Mouse (Mus musculus): ENCODE measurements around the gene Dact2.

The Dact2 gene

DNA sequence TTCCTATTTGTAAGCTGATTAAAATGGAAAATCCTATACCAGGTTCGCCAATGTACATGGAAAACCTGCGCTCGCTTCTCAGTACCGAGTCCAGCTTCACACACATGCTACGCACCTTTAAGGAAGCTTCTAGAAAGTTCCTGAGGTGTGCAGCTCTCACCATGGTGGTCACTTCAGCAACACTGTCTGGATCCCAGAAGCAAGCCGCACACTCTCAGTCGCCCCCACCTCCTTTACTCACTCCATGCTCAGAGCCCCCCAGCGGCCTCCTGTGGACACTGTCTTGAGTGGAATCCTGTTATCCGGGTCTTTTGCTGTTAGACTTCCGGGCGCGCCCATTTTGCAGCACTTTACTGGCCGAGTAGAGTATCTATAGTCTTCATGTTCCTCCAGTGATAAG, at the start of gene Dact2:
TSS of gene Dact2 (minus strand) at position 244 of the 400 bp plus-strand sequence.
- no peak for DNase-seq (ENCODE audit: extremely low read depth, low read depth)

DNA sequence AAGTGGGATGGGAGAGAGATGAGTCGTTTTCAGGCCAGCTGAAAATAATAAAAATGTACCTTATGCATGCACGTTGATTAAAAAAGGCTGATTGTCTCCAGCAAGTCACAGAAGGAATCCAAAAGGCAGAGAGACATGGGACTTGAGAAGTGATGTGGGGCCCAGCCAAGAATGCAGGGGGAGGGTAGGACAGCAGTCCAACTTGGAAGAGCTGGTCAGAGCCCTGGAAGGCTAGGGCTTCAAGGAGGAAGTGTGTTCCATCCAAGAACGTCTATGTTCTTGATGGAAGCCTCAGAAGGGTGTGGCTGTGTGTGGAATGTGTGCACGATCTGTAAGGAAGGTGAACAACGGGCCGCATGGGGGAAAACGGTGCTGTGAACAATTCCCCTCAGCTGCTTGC, 48.4 kb upstream of the Dact2 start:
- DNase-seq (ENCODE audit: extremely low read depth, low read depth), result no peak

DNA sequence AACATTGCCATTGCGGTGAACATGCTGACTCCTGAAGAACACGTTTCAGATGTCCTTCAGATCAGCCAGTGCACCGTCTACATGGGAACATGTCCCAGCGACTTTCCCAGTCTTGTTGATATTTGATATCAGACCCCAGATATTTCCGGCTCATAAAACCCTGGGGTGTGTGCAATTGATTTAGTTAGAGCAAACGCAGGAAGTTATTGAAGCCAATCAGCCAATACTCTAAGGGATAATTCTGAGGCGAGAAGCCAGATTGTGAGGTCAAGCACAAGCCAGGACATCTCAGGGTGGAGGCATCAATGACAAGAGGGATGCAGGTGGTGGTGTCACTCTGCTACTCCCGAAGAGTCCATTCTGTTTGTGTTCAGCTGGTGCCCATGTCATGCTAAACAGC, 46.3 kb upstream of the Dact2 start:
- no peak for DNase-seq (ENCODE audit: extremely low read depth, low read depth)

DNA sequence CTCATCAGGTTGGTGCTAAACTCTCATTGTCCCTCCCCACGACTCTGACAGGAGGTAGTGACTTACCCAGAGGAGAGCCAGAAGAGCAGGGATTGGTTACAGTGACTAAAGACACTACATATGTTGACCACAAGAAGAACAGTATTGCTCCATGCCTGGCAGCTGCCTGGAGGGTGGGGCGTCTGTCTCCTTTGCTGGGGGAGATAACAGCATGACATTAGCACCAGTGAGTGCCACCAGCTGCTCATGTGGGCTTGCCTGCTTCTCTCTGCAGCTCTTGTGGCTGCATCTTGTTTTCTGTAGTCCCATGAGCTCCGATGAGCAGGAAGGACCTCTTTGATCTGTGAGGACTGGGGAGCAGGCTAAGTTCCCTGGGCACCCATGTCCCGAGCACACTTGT, 45.5 kb upstream of the Dact2 start:
- no peak for DNase-seq (ENCODE audit: extremely low read depth, low read depth)

DNA sequence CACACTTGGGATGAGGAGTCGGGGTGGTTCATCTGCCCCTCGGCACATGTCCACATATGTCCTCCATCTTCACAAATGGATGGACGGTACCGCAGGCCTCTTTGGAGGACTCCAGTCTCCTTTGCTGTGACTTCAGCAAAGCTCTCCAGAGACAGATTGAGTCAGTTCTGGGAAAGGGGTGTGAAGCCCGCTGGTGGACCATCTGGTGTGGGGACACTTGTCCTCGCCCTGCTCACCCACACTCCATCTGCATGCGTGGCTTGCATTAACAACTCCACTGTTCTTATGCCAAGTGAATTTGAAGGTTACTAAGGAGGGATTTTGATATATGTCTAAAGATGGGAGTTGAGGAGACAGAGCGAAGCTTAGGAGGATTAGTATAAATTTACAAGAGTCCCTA, 43.8 kb upstream of the Dact2 start:
- DNase-seq (ENCODE audit: extremely low read depth, low read depth), result no peak

DNA sequence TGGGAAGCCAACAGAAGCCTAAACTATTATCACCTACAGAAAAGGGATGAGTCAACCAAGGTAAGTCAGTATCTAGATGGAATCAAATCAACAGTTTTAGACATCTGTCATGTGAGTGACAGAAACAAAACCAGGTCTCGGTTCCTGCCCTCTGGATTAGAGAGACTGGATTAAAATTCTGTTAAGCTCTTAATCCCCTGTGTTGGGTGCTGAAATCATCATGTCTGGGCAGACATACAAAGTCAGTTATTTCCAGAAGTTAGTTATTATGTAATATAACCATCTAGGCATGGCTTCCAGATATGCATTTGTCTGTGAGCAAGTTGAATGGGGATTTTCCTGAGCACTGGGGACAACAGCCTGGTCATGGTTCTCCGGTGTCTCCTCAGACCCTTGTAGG, 42.2 kb upstream of the Dact2 start:
- no peak for DNase-seq (ENCODE audit: extremely low read depth, low read depth)

DNA sequence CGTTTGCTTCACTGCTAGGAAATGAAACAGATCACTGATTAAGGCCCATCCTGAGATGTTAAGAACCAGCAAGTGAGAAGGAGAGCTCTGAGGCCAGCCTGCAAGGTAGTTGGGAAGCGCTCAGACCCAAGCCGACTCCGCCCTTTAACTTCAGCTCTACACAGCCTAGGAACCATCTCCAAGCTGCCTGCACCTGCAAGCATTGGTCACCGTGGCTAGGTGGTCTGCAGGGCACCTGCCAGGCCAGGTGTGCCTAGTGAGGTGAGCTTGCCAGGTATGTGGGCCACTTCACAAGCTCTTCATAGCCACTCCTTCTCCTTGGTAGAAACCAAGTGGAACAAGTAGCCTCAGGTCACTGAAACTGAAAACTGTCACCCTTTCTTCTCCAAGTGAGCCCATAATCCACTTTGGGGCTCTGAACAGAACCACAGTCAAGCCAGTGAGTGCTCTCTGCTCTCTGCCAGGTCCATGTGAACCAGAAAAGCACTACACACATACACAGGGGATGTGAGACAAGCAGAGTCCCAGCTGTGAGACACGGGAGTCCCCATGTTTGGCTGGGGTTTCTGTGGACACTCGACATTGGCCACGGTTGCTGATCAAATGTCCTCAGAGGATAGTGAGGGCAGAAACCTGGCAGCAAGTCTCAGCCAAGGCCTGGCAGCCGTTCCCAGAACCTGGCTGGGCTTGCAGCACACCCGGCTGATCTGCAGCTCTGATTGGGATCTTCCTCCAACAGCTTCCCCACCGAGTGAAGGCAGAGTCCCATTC, 40.3 kb upstream of the Dact2 start:
- DNase-seq (ENCODE audit: extremely low read depth, low read depth), result no peak

DNA sequence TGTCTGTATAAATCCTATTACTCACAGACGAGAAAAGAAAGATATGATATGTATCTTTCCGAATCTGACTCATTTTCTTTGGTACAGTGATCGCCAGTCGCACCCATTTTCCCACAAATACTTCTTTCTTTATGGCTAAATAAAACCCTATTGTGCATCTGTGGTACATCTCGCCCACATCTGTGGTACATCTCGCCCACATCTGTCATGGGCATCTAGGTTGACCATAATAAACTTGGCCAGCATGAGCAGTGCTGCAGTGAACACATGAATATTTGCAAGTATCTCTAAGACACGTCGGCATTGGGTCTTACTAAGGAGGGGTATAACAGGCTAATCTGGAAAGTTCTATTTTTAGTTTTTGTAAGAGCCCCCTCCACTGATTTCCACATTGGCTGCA, 38.5 kb upstream of the Dact2 start:
- no peak for DNase-seq (ENCODE audit: extremely low read depth, low read depth)

DNA sequence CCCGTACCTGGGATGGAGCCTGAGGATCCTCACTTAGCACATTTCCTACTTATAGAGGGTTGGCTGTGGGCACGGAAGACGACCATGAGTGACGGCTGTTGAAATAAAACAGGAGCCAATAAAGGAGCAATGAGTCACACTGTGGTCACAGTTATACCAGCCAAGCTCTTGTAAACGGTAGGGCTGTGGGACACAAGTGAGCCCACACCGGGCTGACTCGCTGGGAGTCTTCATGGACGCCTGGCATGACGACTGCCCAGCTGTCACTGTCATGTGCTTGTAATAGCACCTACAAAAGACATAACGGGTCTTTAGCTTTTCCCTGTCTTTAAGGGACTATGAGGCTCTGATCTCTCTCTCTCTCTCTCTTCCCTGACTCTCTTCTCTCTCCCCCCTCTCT, 35.9 kb upstream of the Dact2 start:
- no peak for DNase-seq (ENCODE audit: extremely low read depth, low read depth)

DNA sequence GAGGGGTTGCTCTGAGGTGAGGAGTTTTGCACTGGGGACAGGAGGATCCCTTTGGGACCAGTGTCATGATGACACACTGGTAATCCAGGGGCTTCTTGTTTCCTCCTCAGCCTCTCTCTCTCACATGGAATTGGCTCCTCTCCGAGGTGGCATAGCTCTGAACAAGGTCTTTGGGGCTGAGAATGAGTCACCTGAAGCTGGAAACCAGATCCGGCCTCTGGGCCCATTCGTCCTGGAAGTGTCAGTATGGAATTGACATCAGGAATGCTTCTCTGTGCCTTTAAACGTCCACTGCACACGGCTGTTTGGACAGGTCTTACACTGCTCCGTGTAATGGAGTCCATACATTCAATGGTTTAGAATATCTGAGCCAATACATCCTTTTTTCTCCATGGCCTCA, 33.0 kb upstream of the Dact2 start:
- DNase-seq (ENCODE audit: extremely low read depth, low read depth), result no peak

DNA sequence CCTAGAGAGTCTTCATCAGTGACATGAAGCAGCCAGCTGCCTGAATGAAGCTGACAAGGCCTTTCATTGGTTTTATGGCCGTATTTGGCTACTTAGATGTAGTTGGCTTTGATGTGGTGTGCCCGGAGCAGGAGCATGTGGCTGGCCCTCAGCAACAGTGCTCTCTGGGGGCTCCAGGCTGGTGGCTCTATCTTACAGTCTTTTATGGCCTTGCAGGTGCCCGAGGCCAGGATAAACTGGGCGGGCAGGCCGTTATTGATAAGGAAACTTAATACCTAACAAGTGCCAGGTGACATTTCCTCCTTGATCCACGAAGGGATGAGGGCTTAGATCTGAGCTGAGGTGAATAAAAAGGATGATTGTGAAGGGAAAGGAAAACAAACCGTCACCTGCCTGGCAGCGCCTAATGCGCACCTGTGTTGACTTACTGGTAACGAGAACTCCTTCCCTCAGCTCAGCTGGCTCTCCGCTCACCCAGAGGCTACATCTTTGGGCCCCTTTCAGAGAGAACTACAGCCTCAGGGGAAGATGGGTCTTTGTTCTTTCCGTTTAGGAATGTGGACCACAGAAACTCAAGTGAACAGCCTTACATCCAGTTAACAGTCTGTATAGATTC, 30.8 kb upstream of the Dact2 start:
- no peak for DNase-seq (ENCODE audit: extremely low read depth, low read depth)

DNA sequence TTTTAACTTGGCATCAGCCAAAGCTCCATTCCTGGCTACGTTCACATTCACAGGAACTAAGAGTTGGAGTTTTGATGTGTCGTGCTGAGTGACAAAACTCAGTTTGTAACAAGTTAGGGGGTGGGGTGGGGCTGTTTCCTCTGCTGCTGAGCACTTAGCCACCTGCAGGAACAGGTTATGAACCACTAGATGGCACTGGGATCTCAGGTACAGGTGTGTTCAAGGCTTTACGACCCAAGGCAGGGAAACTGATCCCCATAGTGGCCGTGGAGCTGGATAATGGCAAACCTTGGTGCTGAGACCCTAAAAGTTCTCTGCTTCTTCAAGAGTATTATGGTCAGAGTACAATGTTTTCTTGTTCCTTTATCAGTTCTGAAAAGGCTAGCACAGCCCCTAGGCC, 29.6 kb upstream of the Dact2 start:
- no peak for DNase-seq (ENCODE audit: extremely low read depth, low read depth)

DNA sequence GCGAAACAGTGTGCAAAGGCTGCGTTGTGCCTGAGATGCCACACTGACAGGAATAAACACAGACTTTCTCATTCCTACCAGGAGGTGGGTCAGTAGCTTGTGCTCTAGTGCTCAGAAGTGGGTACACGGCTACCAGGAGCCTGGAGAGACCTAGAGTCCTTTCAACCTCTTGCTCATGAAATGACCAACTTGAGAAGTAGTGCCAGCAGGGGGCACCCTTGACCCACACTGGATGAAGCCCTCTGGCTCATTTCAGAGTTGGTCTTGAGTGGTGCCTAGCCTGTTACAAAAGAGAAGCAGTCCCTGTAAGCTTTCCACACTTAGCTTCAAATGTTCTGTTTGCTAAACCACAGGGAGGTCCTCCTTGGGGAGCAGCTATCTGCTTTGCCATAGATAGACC, 28.5 kb upstream of the Dact2 start:
- no peak for DNase-seq (ENCODE audit: extremely low read depth, low read depth)

DNA sequence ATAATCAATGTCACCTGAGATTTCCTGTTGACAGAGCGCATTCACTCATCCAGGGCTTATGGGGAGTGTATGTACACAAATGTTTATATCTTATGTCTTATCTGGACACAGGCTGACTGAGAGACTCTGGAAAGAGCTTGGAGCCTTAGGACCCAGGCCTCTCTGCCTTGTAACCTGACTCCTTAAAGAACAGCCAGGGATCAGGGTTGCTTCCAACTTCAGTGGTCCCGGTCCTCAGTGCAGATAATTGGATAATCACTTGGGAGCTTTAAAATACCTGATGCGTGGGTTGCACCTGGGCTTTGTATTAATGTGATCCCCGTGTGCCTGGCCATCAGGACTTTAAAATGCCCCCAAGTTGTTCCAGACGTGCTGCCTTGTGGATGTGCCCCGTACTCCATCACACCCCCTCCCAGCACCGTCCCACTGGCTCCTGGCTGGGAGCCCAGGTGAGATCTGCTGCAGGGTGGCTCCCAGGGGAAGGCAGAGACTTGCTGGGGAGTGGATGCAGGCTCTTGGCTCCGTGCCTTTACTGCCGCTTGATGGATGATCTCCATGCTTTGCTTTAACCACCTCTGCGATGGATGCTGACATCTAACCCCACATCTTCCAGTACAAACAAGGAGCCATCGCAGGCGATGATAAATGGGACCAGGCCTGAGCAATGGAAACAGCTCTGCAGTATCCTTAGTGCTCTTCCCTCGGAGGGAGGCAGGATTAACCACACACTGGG, 26.8 kb upstream of the Dact2 start:
- no peak for DNase-seq (ENCODE audit: extremely low read depth, low read depth)

DNA sequence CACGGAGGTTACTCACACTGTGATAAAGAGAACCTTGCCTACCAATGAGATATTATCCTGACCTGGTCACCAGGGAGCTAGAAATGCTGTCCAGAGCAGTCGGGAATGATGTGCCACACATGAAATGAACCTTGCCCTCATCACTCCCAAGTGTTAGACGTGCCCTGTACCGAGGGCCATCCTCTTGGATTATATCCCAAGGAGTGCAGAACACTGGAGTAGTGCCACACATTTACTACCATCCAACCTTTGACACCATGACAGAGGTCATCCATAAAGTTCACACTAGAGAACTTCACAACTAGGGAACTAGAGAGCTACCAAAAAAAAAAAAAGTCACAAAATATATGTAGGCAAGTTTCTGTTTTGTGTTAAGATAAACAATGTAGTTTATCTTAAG, 24.3 kb upstream of the Dact2 start:
- no peak for DNase-seq (ENCODE audit: extremely low read depth, low read depth)

DNA sequence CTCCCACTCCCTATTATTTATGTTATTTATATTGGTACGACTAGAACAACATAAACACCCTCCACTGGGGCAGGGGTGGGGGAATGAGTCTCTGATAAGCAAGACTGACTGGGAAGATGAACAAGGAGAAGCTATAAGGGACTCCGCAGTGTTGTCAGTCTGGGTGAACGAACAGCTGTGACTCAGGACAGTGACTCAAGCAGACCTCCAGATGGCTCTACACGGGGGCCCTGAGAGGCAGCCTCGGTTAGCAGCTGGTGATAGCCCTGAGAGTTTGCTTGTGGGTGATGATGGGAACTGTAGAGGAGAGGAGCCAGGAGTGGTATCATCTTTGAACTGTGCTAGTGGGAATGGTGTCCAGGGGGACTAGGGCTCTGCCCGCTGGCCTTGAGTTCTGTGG, 23.5 kb upstream of the Dact2 start:
- no peak for DNase-seq (ENCODE audit: extremely low read depth, low read depth)

DNA sequence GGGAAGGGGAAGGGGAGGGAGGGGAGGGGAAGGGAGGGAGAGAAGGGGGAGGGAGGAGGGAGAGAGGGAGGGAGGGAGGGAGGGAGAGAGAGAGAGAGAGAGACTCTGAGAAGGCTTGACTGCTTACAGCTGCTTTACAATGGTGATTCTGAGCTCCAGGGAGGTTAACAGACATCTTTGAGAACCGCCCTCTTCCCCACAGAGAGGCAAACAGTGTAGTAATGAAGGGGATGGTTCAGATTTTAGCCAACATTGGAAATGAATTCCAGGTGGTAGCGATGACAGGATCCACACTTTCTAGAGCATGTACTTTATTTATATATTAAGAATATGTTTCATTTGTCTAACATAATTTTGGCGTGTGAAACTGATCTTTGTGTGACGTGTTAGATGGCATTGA, 22.7 kb upstream of the Dact2 start:
- DNase-seq (ENCODE audit: extremely low read depth, low read depth), result no peak

DNA sequence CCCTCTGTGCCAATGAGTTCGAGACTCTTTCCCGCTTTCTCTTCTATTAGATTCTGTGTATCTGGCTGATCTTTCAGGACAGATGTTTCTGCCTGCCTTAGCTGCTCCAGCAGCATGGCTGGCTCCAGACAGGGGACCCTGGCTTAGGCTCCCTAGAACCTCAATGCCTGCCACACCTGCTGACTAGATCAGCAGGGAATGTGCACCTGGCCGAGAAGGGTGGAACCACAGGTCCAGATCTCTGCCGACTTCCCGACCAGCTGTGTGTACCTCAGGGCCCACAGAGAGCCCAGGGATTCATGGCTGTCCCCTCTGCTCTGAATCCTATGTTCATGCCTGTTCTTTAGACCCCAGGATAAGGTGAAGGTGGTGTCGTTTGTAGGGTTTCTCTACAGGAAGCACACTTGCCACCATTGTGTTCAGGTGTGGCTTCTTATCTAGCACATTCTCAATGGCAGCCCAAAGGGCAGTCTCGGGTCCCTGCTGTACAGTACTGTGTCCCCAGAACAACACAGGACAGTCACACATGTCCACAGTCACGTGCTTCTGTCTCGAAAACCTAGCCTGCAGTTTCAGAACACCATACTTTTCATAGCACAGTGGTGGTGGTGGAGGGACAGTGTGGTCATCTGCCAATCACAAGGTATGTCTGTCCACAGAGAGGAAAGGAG, 22.0 kb upstream of the Dact2 start:
- DNase-seq (ENCODE audit: extremely low read depth, low read depth), result no peak

DNA sequence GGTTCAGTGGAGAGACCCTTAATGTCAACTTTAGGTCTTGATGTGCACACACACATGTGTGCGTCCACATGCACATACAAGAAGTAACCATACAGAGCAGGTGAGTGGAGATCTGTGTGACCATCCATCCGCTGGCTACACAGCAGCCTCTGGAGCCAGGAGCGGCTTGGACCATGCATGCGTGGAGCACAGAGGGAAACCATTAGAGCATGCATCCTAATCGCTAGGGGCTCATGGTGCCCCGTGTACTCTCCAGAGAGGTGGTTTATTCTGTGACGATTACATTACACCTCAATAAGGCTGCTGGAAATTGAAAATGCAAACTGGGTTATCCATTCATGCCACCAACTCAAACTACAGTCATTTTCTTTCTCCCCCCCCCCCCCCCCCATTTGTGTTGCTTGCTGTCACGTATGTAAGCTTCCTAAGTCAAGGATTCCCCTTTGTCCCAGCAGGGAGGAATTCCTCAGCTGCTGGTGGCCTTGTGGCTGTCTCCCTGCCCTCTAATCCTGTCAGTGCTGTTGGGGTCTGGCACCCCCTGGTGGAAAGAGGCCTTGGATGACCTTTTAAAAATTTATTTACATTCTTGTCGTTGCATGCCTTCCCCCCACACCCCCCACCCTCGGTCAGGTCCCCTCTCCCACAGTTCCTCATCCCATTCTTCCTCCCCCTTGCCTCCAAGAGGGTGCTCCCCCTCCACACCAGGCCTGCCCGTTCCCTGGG, 17.9 kb upstream of the Dact2 start:
- DNase-seq (ENCODE audit: extremely low read depth, low read depth), result no peak

DNA sequence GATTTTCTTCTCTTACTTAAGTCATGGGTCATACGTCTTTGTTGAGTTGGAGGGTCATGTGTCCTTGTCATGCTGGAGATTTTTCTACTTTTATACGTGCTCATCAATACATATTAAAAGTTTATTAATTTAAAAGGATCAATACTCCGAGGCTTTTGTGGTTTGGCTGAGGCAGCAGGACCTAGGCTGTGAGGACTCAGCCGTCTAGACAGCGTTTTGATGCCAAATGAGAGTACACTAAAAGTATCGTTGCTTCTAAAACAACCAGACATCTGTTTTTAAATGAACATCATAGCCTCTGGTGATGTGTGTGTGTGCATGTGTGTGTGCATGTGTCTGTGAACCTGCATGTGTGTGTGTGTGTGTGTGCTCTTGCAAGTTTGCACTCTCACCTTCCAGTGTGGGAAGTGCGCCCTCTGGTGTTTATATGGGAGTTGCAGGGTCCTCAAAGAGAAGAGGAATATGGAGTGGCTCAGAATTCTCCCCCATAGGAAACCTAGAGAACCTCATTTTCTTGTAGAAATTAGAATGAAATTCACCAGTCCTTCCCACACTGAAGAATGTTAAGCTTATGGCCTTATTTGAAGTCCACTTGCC, 16.6 kb upstream of the Dact2 start:
- DNase-seq (ENCODE audit: extremely low read depth, low read depth), result no peak

DNA sequence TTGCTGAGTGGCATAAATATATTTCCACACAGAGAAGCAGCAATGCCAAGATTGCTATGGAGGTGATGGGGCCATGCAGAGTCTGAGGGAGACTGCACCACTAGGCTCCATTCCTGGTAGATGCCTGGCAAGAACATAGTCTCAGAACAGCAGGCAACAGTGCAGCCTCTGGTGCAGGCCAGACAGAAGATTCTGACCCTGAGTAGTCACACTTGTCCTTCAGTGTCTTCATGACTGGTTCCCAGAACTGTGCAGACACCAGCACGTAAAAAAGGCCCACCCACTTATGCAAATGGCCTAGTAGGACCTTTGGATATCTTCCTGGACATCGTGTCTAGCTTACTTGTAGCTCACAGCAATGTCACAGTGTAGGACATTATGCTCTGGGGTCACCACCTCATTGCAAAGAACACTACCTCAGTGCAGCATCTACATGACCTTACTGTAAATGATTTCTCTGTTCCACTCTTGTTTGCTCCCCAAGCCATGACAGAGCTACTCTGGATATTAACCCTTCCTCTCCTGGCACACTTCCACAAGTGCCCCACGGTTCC, 9.9 kb upstream of the Dact2 start:
- no peak for DNase-seq (ENCODE audit: extremely low read depth, low read depth)

All from MEL-GATA-1-ER (cell line).